Mouse (Mus musculus) stomach, postnatal 0 days (tissue): ENCODE measurements around the gene Chn1. TPM values are rescaled to one million over a fixed set of nuclear protein-coding genes. Genes with fewer than 3 reads are reported as not detected.
A peak's percentile ranks its signal among the peaks of the same experiment; 100 is the strongest.

Experiments used
- ATAC-seq: fragments of 200-750 bp; cut with Nextera tagmentation; 2 replicates; pipeline ENCODE4 v1.8.0; 2017; ENCODE audit not compliant: low FRiP score, low TSS enrichment
- DNase-seq: peaks from one replicate; pipeline ENCODE4 v3.0.0-alpha.2; 2016; ENCODE audit warnings: low spot score
- H3K27ac ChIP-seq: fragments of 300-500 bp; sonication (generic); replicated peaks from 2 replicates; pipeline ENCODE4 v1.5.1; 2014; ENCODE audit warnings: mild to moderate bottlenecking, control low read depth
- H3K27me3 ChIP-seq: fragments of 300-500 bp; sonication (generic); 2 replicates; pipeline ENCODE4 v1.6.1; 2014; ENCODE audit warnings: low read length; ENCODE audit not compliant: control insufficient read depth, insufficient read depth
- H3K36me3 ChIP-seq: fragments of 300-500 bp; sonication (generic); 2 replicates; pipeline ENCODE4 v1.6.1; 2014; ENCODE audit warnings: low read length, mixed read lengths; ENCODE audit not compliant: control insufficient read depth, insufficient read depth
- H3K4me1 ChIP-seq: fragments of 300-500 bp; sonication (generic); replicated peaks from 2 replicates; pipeline ENCODE4 v1.6.1; 2014; ENCODE audit warnings: antibody characterized with exemption; ENCODE audit not compliant: control insufficient read depth, insufficient read depth
- H3K4me2 ChIP-seq: fragments of 300-500 bp; sonication (generic); replicated peaks from 2 replicates; pipeline ENCODE4 v1.6.1; 2014; ENCODE audit warnings: low read depth, mild to moderate bottlenecking, control low read depth, moderate library complexity
- H3K4me3 ChIP-seq: fragments of 300-500 bp; sonication (generic); 2 replicates; pipeline ENCODE4 v1.5.1; 2014; ENCODE audit warnings: low read depth, low read length, control low read depth
- H3K9ac ChIP-seq: fragments of 300-500 bp; sonication (generic); 2 replicates; pipeline ENCODE4 v1.6.1; 2014; ENCODE audit warnings: mild to moderate bottlenecking, low read length, control low read depth, mixed read lengths
- H3K9me3 ChIP-seq: fragments of 300-500 bp; sonication (generic); 2 replicates; pipeline ENCODE4 v1.6.1; 2016; ENCODE audit warnings: low read length; ENCODE audit not compliant: control insufficient read depth
- CTCF ChIP-seq: IDR thresholded peaks from 2 replicates; pipeline ENCODE4 v1.5.1; 2016; ENCODE audit warnings: antibody characterized with exemption, low read depth, mild to moderate bottlenecking, moderate library complexity
- EP300 ChIP-seq: optimal IDR thresholded peaks from 2 replicates; pipeline ENCODE3; 2016; ENCODE audit warnings: antibody characterized with exemption
- WGBS: fragments of 180-500 bp; shearing (Covaris S2); extraction: QIAGEN DNeasy Blood & Tissue Kit; methylation state at CpG from one replicate; pipeline ENCODE4 v1.1.7; 2014; 5-methylcytosine and 5-hydroxymethylcytosine counted together
- polyA plus RNA-seq: library from polyadenylated mRNA; unstranded; fragments of >200 nt; fragmentation: Nextera tagmentation; extraction: Ambion mirVana; gene quantifications from 2 replicates; pipeline ENCODE4 v1.2.1, GENCODE M21; 2015

Chn1 gene
- polyA plus RNA-seq, 1 experiment from 2014 or later: 7.4 TPM

DNA sequence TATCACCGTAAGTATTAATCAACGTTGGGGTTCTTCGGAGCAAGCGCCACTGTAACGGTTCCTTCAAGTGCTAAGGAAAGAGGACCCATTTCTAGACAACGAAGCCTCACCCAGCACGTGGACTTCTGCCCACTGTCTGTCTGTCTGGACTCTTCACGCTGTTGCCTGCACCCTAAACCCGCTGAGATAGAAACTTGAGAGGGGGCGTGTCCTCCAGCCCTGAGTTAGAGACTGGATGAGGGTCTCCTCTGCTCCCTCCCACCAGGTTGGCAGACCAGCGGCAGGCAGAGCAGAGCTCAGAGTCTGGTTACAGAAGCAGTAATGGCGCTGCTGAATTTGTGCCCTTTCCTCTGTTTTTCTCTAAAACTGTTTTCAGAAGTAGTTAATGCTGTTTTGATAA is 185.0 kb downstream of the Chn1 start:
- peak overlapping the region; percentile 35; the same call in 1 of the 2 replicates for H3K27ac ChIP-seq
- no peak for TF ChIP-seq EP300
- TF ChIP-seq CTCF: no peak
- no peaks in the 10 kb centered on the region for H3K36me3 ChIP-seq
- ATAC-seq (no peak), DNase-seq (no peak)
- 16% methylated on average over 12 of the region's 12 CpGs for WGBS
- no peak overlapping the region for H3K9ac ChIP-seq
- H3K9me3 ChIP-seq: no peaks in the 10 kb centered on the region
- peak overlapping the region; percentile 36 for H3K4me2 ChIP-seq
- H3K4me3 ChIP-seq: peak overlapping the region; percentile 8; the same call in 1 of the 2 replicates
- H3K4me1 ChIP-seq: peaks cover 8% of the 10 kb centered on the region; the same call in 1 of the 2 replicates
- no peaks in the 10 kb centered on the region for H3K27me3 ChIP-seq

- Histone ChIP-seq H3K36me3 (no peaks in the 10 kb centered on the region), H3K27ac (no peak overlapping the region), H3K27me3 (no peaks in the 10 kb centered on the region), H3K4me2 (no peak overlapping the region), H3K4me3 (no peak overlapping the region), H3K9me3 (no peaks in the 10 kb centered on the region), H3K9ac (no peak overlapping the region), H3K4me1 (peaks cover 8% of the 10 kb centered on the region; the same call in 1 of the 2 replicates)
- WGBS: 44% methylated on average over 2 of the region's 2 CpGs
- DNase-seq (no peak), ATAC-seq (no peak)
- TF ChIP-seq CTCF (no peak), EP300 (no peak)
Observed at GRCm38 (mm10) chr2:73588951-73589350, 186.2 kb downstream of the Chn1 start.

DNA sequence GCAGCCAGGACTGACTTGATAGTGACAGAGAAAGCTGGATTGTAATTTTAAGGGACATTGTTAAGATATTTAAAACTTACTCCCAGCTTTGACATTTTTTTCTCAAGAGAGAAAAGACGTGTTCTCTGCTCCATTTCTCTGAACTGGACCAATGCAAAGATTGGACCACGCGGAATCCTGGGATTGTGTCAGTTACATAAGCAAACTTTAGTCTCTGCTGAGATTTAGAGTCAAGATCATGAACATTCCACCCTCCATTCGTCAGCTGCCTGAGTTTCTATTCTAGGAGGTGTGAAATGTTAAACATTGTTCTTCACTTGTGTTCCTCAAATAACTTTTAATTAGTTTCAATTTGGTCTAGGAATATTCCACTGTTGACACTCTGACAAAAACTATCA is 188.0 kb downstream of the Chn1 start:
- Histone ChIP-seq H3K9me3 (no peaks in the 10 kb centered on the region), H3K4me1 (0 out of 2 replicates have a peak, but pooled peaks cover 2% of the 10 kb centered on the region), H3K4me3 (no peak overlapping the region), H3K9ac (no peak overlapping the region), H3K36me3 (no peaks in the 10 kb centered on the region), H3K27me3 (no peaks in the 10 kb centered on the region), H3K4me2 (no peak overlapping the region), H3K27ac (no peak overlapping the region)
- ATAC-seq (no peak), DNase-seq (no peak)
- 34% methylated on average over 4 of the region's 4 CpGs for WGBS
- no peak for TF ChIP-seq EP300
- TF ChIP-seq CTCF: no peak

DNA sequence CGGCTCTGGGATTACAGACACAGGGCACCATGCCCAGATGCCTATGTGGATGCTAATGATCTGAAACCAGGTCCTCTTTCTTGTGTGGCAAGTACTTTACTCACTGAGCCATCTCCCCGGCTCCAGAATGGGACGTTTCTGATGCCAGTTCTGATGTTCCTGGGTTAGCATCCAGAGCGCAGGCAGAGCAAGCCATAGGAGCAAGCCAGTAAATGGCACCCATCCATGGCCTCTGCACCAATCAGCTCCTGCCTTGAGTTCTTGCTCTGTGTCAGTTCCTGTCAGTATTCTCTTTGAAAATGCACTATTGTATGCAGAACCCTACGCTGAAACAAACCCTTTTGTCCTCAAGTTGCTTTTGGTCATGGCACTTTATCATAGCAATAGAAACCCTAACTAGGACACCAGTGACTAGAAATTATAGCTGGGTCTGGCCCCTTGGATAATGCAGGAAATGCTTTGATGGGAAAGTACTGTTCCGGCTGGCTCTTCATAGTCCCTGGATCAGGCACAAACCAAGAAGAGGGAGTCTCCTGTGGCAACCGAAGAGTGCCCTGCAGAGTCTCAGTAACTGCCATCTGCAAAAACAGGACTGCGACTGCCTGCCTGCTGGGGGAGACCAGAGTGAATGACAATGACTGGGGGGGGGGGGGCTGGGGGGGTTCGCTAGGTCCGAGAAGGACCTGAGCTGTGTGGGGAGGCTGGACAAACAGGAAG is 188.6 kb downstream of the Chn1 start:
- Histone ChIP-seq H3K4me1 (0 out of 2 replicates have a peak, but pooled peaks cover 2% of the 10 kb centered on the region), H3K4me3 (no peak overlapping the region), H3K4me2 (no peak overlapping the region), H3K9ac (no peak overlapping the region), H3K27me3 (no peaks in the 10 kb centered on the region), H3K9me3 (no peaks in the 10 kb centered on the region), H3K36me3 (no peaks in the 10 kb centered on the region), H3K27ac (0 out of 2 replicates have a peak overlapping the region, but pooled peaks have one; percentile 13)
- 53% methylated on average over 10 of the region's 10 CpGs for WGBS
- no peak for DNase-seq
- no peak for TF ChIP-seq EP300
- no peak for TF ChIP-seq CTCF
- ATAC-seq: no peak

DNA sequence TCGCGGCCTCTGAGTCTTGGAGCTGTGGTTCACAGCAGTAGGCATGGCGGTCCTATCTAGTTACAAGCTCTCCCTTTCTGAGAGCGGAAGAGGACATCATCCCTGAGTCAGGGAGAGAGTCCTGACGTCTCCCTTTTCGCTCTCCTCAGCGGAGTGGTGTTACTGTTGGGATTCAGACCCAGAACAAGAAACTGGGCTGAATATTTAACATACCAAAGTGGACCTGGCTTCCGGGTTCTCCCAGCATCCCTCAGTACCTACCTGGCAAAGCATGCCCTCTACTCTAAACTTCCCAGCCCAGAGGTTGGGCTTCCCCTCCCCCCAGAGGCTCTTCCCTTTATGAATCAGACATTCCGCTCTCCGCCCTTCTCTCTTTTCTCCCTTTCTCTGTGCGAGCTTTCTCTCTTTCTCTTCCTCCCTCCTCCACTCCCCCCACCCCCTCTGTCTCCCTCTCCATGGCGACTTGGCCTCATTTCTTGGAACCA is 189.8 kb downstream of the Chn1 start:
- H3K27ac ChIP-seq: peak overlapping the region; percentile 61; the same call in 1 of the 2 replicates
- peak overlapping the region; percentile 41 for H3K9ac ChIP-seq
- TF ChIP-seq CTCF (0 out of 2 replicates have a peak, but pooled peaks have one; percentile 1), EP300 (no peak)
- H3K36me3 ChIP-seq: no peaks in the 10 kb centered on the region
- peak; percentile 42 for DNase-seq
- peak overlapping the region; percentile 49 for H3K4me3 ChIP-seq
- 7% methylated on average over 12 of the region's 12 CpGs for WGBS
- no peaks in the 10 kb centered on the region for H3K27me3 ChIP-seq
- H3K9me3 ChIP-seq: no peaks in the 10 kb centered on the region
- H3K4me2 ChIP-seq: peak overlapping the region; percentile 66
- no peaks in the 10 kb centered on the region for H3K4me1 ChIP-seq
- ATAC-seq: peak; percentile 47
